Mouse (Mus musculus) lung, embryonic 14.5 days (tissue): ENCODE data around the gene Ndufa7. TPM values are rescaled to one million over a fixed set of nuclear protein-coding genes. Genes with fewer than 3 reads are reported as not detected.
"Not testable (repeated sequence)": the region's sequence is repeated elsewhere in the genome, so short reads cannot be mapped to it uniquely, and the experiment has no call there.

Experiments
- ATAC-seq: fragments of 200-750 bp; cut with Nextera tagmentation; 2 replicates; pipeline ENCODE4 v1.8.0; 2017; ENCODE audit warnings: mild to moderate bottlenecking, moderate TSS enrichment, moderate library complexity; ENCODE audit not compliant: insufficient read depth
- DNase-seq: peaks from one replicate; pipeline ENCODE4 v3.0.0-alpha.2; 2015
- H3K27ac ChIP-seq: fragments of 300-500 bp; sonication (generic); 2 replicates; pipeline ENCODE4 v1.5.1; 2014; ENCODE audit warnings: low read depth, mild to moderate bottlenecking, moderate library complexity
- H3K27me3 ChIP-seq: fragments of 300-500 bp; sonication (generic); 2 replicates; pipeline ENCODE4 v1.6.1; 2014; ENCODE audit warnings: low read length, control low read depth; ENCODE audit not compliant: insufficient read depth
- H3K36me3 ChIP-seq: fragments of 300-500 bp; sonication (generic); 2 replicates; pipeline ENCODE4 v1.6.1; 2014; ENCODE audit warnings: control low read depth; ENCODE audit not compliant: insufficient read depth
- H3K4me1 ChIP-seq: fragments of 300-500 bp; sonication (generic); 2 replicates; pipeline ENCODE4 v1.6.1; 2014; ENCODE audit warnings: antibody characterized with exemption, control low read depth; ENCODE audit not compliant: insufficient read depth
- H3K4me2 ChIP-seq: fragments of 300-500 bp; sonication (generic); 2 replicates; pipeline ENCODE4 v1.6.1; 2014; ENCODE audit warnings: mild to moderate bottlenecking
- H3K4me3 ChIP-seq: fragments of 300-500 bp; sonication (generic); 2 replicates; pipeline ENCODE4 v1.5.1; 2014; ENCODE audit warnings: low read depth, low read length
- H3K9ac ChIP-seq: fragments of 300-500 bp; sonication (generic); 2 replicates; pipeline ENCODE4 v1.6.1; 2014
- H3K9me3 ChIP-seq: fragments of 300-500 bp; sonication (generic); 2 replicates; pipeline ENCODE4 v1.6.1; 2016; ENCODE audit warnings: low read depth, low read length, control low read depth
- CTCF ChIP-seq: IDR thresholded peaks from 2 replicates; pipeline ENCODE4 v1.5.1; 2016; ENCODE audit warnings: antibody characterized with exemption, low read depth
- WGBS: fragments of 180-500 bp; shearing (Covaris S2); extraction: QIAGEN DNeasy Blood & Tissue Kit; methylation state at CpG from one replicate; pipeline ENCODE4 v1.1.7; 2014; 5-methylcytosine and 5-hydroxymethylcytosine counted together
- polyA plus RNA-seq: library from polyadenylated mRNA; unstranded; fragments of >200 nt; fragmentation: Nextera tagmentation; extraction: Ambion mirVana; gene quantifications from 2 replicates; pipeline ENCODE4 v1.2.1, GENCODE M21; 2014

Ndufa7 gene
- polyA plus RNA-seq, 1 experiment from 2014 or later: 474 TPM

- TF ChIP-seq CTCF: peak; percentile 36
- Histone ChIP-seq H3K4me1 (0 out of 2 replicates have a peak, but pooled peaks cover 7% of the 10 kb centered on the region), H3K9me3 (no peaks in the 10 kb centered on the region), H3K9ac (peak overlapping the region; percentile 92; the same call in 1 of the 2 replicates), H3K4me2 (peak overlapping the region; percentile 88), H3K27ac (no peak overlapping the region), H3K36me3 (peaks cover 60% of the 10 kb centered on the region), H3K4me3 (peak overlapping the region; percentile 74; the same call in 1 of the 2 replicates), H3K27me3 (no peaks in the 10 kb centered on the region)
- WGBS: 67% methylated on average over 1 of the region's 1 CpGs
- DNase-seq (no peak), ATAC-seq (no peak)
These were observed 1.9 kb upstream of the Ndufa7 start for GRCm38 (mm10) chr17:33822436-33822959.

- not testable (repeated sequence) for H3K27me3 ChIP-seq, ATAC-seq, DNase-seq, H3K27ac ChIP-seq, H3K4me1 ChIP-seq, H3K9me3 ChIP-seq
- WGBS: 66% methylated on average over 8 of the region's 8 CpGs
- Histone ChIP-seq H3K36me3 (peaks cover 61% of the 10 kb centered on the region), H3K9ac (peak overlapping the region; percentile 92), H3K4me2 (peak overlapping the region; percentile 88), H3K4me3 (peak overlapping the region; percentile 74)
These were observed 1.2 kb upstream of the Ndufa7 start for GRCm38 (mm10) chr17:33823171-33823570.

- Histone ChIP-seq H3K4me3 (peak overlapping the region; percentile 74), H3K27ac (peak overlapping the region; percentile 88), H3K36me3 (peaks cover 55% of the 10 kb centered on the region), H3K4me2 (peak overlapping the region; percentile 86), H3K9ac (peak overlapping the region; percentile 92)
- WGBS: 5% methylated on average over 6 of the region's 6 CpGs
- not testable (repeated sequence) for H3K27me3 ChIP-seq, ATAC-seq, H3K9me3 ChIP-seq, DNase-seq, H3K4me1 ChIP-seq
These were observed 592 bp downstream of the Ndufa7 start for GRCm38 (mm10) chr17:33824997-33825330.

GRCm38 (mm10) chr17:33825462-33825861 lies 1.1 kb downstream of the Ndufa7 start:
- DNase-seq (no peak), ATAC-seq (no peak)
- peaks cover 55% of the 10 kb centered on the region for H3K36me3 ChIP-seq
- no peaks in the 10 kb centered on the region for H3K27me3 ChIP-seq
- no peak overlapping the region for H3K27ac ChIP-seq
- no peaks in the 10 kb centered on the region for H3K4me1 ChIP-seq
- 88% methylated on average over 8 of the region's 8 CpGs for WGBS
- H3K4me3 ChIP-seq: peak overlapping the region; percentile 74
- H3K9ac ChIP-seq: peak overlapping the region; percentile 92
- TF ChIP-seq CTCF: no peak
- H3K9me3 ChIP-seq: no peaks in the 10 kb centered on the region
- peak overlapping the region; percentile 86 for H3K4me2 ChIP-seq

- TF ChIP-seq CTCF: peak; percentile 94
- WGBS: 0% methylated on average over 3 of the region's 3 CpGs
These were observed 2.5 kb downstream of the Ndufa7 start for GRCm38 (mm10) chr17:33826850-33827249.

GRCm38 (mm10) chr17:33828892-33829291 lies 4.5 kb downstream of the Ndufa7 start:
- no peaks in the 10 kb centered on the region for H3K9me3 ChIP-seq
- H3K27ac ChIP-seq: no peak overlapping the region
- no peaks in the 10 kb centered on the region for H3K4me1 ChIP-seq
- H3K36me3 ChIP-seq: peaks cover 62% of the 10 kb centered on the region
- H3K4me3 ChIP-seq: no peak overlapping the region
- H3K9ac ChIP-seq: no peak overlapping the region
- DNase-seq (peak; percentile 72), ATAC-seq (no peak)
- TF ChIP-seq CTCF: no peak
- WGBS: 31% methylated on average over 2 of the region's 2 CpGs
- H3K27me3 ChIP-seq: no peaks in the 10 kb centered on the region
- no peak overlapping the region for H3K4me2 ChIP-seq

More at GRCm38 (mm10) chr17:33826850-33827249, 2.5 kb downstream of the Ndufa7 start:
- no peak overlapping the region for H3K4me3 ChIP-seq
- no peak overlapping the region for H3K27ac ChIP-seq
- ATAC-seq (no peak), DNase-seq (peak; percentile 92)
- peaks cover 53% of the 10 kb centered on the region for H3K36me3 ChIP-seq
- H3K9ac ChIP-seq: no peak overlapping the region
- H3K9me3 ChIP-seq: no peaks in the 10 kb centered on the region
- H3K4me2 ChIP-seq: no peak overlapping the region
- H3K4me1 ChIP-seq: no peaks in the 10 kb centered on the region
- no peaks in the 10 kb centered on the region for H3K27me3 ChIP-seq

- Histone ChIP-seq H3K4me2 (no peak overlapping the region), H3K27ac (no peak overlapping the region), H3K9ac (no peak overlapping the region), H3K4me1 (no peaks in the 10 kb centered on the region), H3K4me3 (no peak overlapping the region), H3K36me3 (peaks cover 68% of the 10 kb centered on the region), H3K27me3 (no peaks in the 10 kb centered on the region), H3K9me3 (no peaks in the 10 kb centered on the region)
- ATAC-seq (no peak), DNase-seq (no peak)
- TF ChIP-seq CTCF: no peak
- 86% methylated on average over 10 of the region's 10 CpGs for WGBS
These were observed 5.2 kb downstream of the Ndufa7 start for GRCm38 (mm10) chr17:33829561-33829960.
